Mouse (Mus musculus) stomach, embryonic 16.5 days (tissue): ENCODE data around the gene Syt13. TPM values are rescaled to one million over a fixed set of nuclear protein-coding genes. Genes with fewer than 3 reads are reported as not detected.
A peak's percentile ranks its signal among the peaks of the same experiment; 100 is the strongest.

ENCODE experiments used
- ATAC-seq: fragments of 200-750 bp; cut with Nextera tagmentation; 2 replicates; pipeline ENCODE4 v1.8.0; 2017; ENCODE audit warnings: moderate number of reproducible peaks, moderate TSS enrichment; ENCODE audit not compliant: insufficient read depth, low FRiP score
- H3K27ac ChIP-seq: fragments of 300-500 bp; sonication (generic); 2 replicates; pipeline ENCODE4 v1.5.1; 2014; ENCODE audit warnings: low read length
- H3K27me3 ChIP-seq: fragments of 300-500 bp; sonication (generic); 2 replicates; pipeline ENCODE4 v1.6.1; 2014; ENCODE audit warnings: low read length, control low read depth, mixed read lengths; ENCODE audit not compliant: control insufficient read depth, insufficient read depth
- H3K36me3 ChIP-seq: fragments of 300-500 bp; sonication (generic); 2 replicates; pipeline ENCODE4 v1.6.1; 2014; ENCODE audit warnings: low read length; ENCODE audit not compliant: control insufficient read depth, insufficient read depth
- H3K4me1 ChIP-seq: fragments of 300-500 bp; sonication (generic); 2 replicates; pipeline ENCODE4 v1.6.1; 2014; ENCODE audit warnings: low read length, control low read depth, mixed read lengths; ENCODE audit not compliant: control insufficient read depth, insufficient read depth
- H3K4me2 ChIP-seq: fragments of 300-500 bp; sonication (generic); 2 replicates; pipeline ENCODE4 v1.6.1; 2014; ENCODE audit warnings: low read depth, low read length, mixed read lengths
- H3K4me3 ChIP-seq: fragments of 300-500 bp; sonication (generic); replicated peaks from 2 replicates; pipeline ENCODE4 v1.5.1; 2014; ENCODE audit warnings: mild to moderate bottlenecking, low read length
- H3K9ac ChIP-seq: fragments of 300-500 bp; sonication (generic); 2 replicates; pipeline ENCODE4 v1.6.1; 2014; ENCODE audit warnings: low read length
- H3K9me3 ChIP-seq: fragments of 300-500 bp; sonication (generic); replicated peaks from 2 replicates; pipeline ENCODE4 v1.6.1; 2016; ENCODE audit warnings: low read length, control low read depth; ENCODE audit not compliant: control insufficient read depth
- WGBS: fragments of 180-500 bp; shearing (Covaris S2); extraction: QIAGEN DNeasy Blood & Tissue Kit; methylation state at CpG from one replicate; pipeline ENCODE4 v1.1.7; 2014; 5-methylcytosine and 5-hydroxymethylcytosine counted together
- polyA plus RNA-seq: library from polyadenylated mRNA; unstranded; fragments of >200 nt; fragmentation: Nextera tagmentation; extraction: Ambion mirVana; gene quantifications from 2 replicates; pipeline ENCODE4 v1.2.1, GENCODE M21; 2015

Gene Syt13
- polyA plus RNA-seq, 1 experiment from 2014 or later, result 12.9 TPM

GRCm38 (mm10) chr2:92985171-92985570 is 70.3 kb downstream of the Syt13 start:
- Histone ChIP-seq H3K27ac (no peak overlapping the region), H3K4me2 (no peak overlapping the region), H3K36me3 (0 out of 2 replicates have a peak, but pooled peaks cover 9% of the 10 kb centered on the region), H3K9ac (no peak overlapping the region), H3K27me3 (no peaks in the 10 kb centered on the region), H3K9me3 (no peaks in the 10 kb centered on the region), H3K4me3 (no peak overlapping the region), H3K4me1 (peaks cover 21% of the 10 kb centered on the region)
- WGBS, result 86% methylated on average over 2 of the region's 2 CpGs
- ATAC-seq, result no peak

- Histone ChIP-seq H3K4me3 (no peak overlapping the region), H3K27ac (no peak overlapping the region), H3K27me3 (no peaks in the 10 kb centered on the region), H3K4me1 (peaks cover 21% of the 10 kb centered on the region), H3K36me3 (0 out of 2 replicates have a peak, but pooled peaks cover 9% of the 10 kb centered on the region), H3K9me3 (no peaks in the 10 kb centered on the region), H3K4me2 (no peak overlapping the region), H3K9ac (no peak overlapping the region)
- ATAC-seq, result no peak
- 51% methylated on average over 7 of the region's 7 CpGs for whole genome bisulfite sequencing
Measured at GRCm38 (mm10) chr2:92985600-92985999, 70.7 kb downstream of the Syt13 start.

GRCm38 (mm10) chr2:92987108-92987618 is 72.3 kb downstream of the Syt13 start:
- Histone ChIP-seq H3K4me2 (no peak overlapping the region), H3K9me3 (no peaks in the 10 kb centered on the region), H3K27ac (peak overlapping the region; percentile 94), H3K27me3 (no peaks in the 10 kb centered on the region), H3K9ac (peak overlapping the region; percentile 60; the same call in 1 of the 2 replicates), H3K4me1 (peaks cover 21% of the 10 kb centered on the region), H3K4me3 (no peak overlapping the region), H3K36me3 (0 out of 2 replicates have a peak, but pooled peaks cover 9% of the 10 kb centered on the region)
- no peak for ATAC-seq
- WGBS, result 78% methylated on average over 7 of the region's 7 CpGs

- 12% methylated on average over 19 of the region's 19 CpGs for WGBS
- Histone ChIP-seq H3K9me3 (no peaks in the 10 kb centered on the region), H3K36me3 (peaks cover 9% of the 10 kb centered on the region; the same call in 1 of the 2 replicates), H3K4me2 (peak overlapping the region; percentile 40), H3K4me1 (peaks cover 21% of the 10 kb centered on the region), H3K27me3 (no peaks in the 10 kb centered on the region), H3K9ac (peak overlapping the region; percentile 60), H3K27ac (peak overlapping the region; percentile 94), H3K4me3 (0 out of 2 replicates have a peak overlapping the region, but pooled peaks have one; percentile 8)
- peak; percentile 93 for ATAC-seq
Measured at GRCm38 (mm10) chr2:92987901-92988631, 73.2 kb downstream of the Syt13 start.

- Histone ChIP-seq H3K27me3 (no peaks in the 10 kb centered on the region), H3K36me3 (peaks cover 9% of the 10 kb centered on the region; the same call in 1 of the 2 replicates), H3K9me3 (no peaks in the 10 kb centered on the region), H3K9ac (no peak overlapping the region), H3K4me2 (no peak overlapping the region), H3K4me1 (peaks cover 21% of the 10 kb centered on the region), H3K4me3 (no peak overlapping the region), H3K27ac (no peak overlapping the region)
- 82% methylated on average over 9 of the region's 9 CpGs for WGBS
- no peak for ATAC-seq
Measured at GRCm38 (mm10) chr2:92989593-92989992, 74.7 kb downstream of the Syt13 start.

GRCm38 (mm10) chr2:92991976-92992375 is 77.1 kb downstream of the Syt13 start:
- Histone ChIP-seq H3K27ac (no peak overlapping the region), H3K4me1 (peaks cover 21% of the 10 kb centered on the region), H3K9me3 (no peaks in the 10 kb centered on the region), H3K4me3 (no peak overlapping the region), H3K36me3 (peaks cover 4% of the 10 kb centered on the region), H3K4me2 (no peak overlapping the region), H3K27me3 (no peaks in the 10 kb centered on the region), H3K9ac (no peak overlapping the region)
- no peak for ATAC-seq
- WGBS, result 94% methylated on average over 5 of the region's 5 CpGs

- Histone ChIP-seq H3K4me3 (no peak overlapping the region), H3K27me3 (no peaks in the 10 kb centered on the region), H3K27ac (no peak overlapping the region), H3K4me2 (no peak overlapping the region), H3K9me3 (no peaks in the 10 kb centered on the region), H3K9ac (no peak overlapping the region), H3K36me3 (peaks cover 21% of the 10 kb centered on the region), H3K4me1 (no peaks in the 10 kb centered on the region)
- WGBS, result 45% methylated on average over 4 of the region's 4 CpGs
- no peak for ATAC-seq
Measured at GRCm38 (mm10) chr2:93005028-93005427, 90.1 kb downstream of the Syt13 start.

Other genes starting within 250 kb of the Syt13 start
- gene Prdm11, start 131.1 kb downstream of the Syt13 start, polyA plus RNA-seq, result 9.3 and 9.9 TPM in 2 replicates